Mouse (Mus musculus) left cerebral cortex, postnatal 4 days (tissue): Measurements from ENCODE around the gene Cops6. TPM values are rescaled to one million over a fixed set of nuclear protein-coding genes. Genes with fewer than 3 reads are reported as not detected.
A peak's percentile ranks its signal among the peaks of the same experiment; 100 is the strongest.

ENCODE experiments used
- DNase-seq: peaks from one replicate; pipeline ENCODE4 v3.0.0-alpha.2; 2022
- intact Hi-C: fragments of 180-260 bp; cut with DNase I; formaldehyde crosslinking; loops from one replicate; pipeline ENCODE4 v1.15.1; 2025
- total RNA-seq, 2 experiments: library from RNA; stranded (reverse); gene quantifications; 2 replicates each; pipeline ENCODE4 v1.2.3; 2021

The Cops6 gene
- 100 to 1,000 TPM; 126 to 131 TPM for total RNA-seq

GRCm38 (mm10) chr5:138160842-138161665 lies at the start of gene Cops6:
TSS of gene Cops6 (plus strand) at chr5:138161071.
- DNase-seq: peak; percentile 95
- intact Hi-C loops: no loop called here

DNA sequence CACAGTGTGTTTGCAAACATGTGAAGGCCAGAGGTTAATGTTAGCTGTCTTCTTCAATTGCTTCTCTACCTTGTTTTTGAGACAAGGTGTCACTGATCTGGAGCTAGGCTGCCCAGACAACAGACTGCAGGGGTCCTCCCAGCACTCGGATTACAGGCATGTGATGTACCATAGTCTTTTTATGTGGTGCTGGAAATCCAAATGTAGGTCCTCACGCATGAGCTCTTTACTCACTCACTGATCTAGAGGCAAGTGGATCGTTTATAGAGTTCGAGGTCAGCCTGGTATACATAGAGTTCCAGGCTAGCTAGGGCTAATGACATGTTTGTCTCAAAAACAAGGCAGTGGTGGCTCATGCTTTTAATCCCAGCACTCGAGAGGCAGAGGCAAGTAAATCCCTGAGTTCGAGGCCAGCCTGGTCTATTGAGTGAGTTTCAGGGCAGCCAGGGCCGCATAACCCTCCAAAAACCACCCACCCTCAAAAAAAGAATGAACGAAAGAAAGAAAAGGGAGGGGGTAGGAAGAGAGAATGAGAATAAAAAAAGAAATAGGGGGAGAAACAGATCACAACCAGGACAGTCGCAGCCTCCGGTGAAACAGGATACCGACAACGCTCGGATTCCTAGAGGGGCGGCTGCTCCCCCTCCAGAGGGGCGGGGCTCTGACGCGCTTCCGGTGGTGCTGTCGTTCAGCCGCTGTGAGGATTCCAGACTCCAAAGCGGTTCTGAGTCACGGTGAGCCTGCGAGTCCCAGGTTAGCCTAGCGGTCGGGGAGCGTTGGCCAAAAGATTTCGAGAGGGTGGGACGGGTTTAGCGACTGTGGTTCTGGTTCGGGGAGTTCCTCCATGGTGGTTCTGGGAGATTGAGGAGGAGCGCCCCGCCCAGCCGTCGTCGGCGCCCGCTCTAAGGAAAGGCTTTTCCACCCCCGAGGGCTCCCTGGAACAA lies 44.3 kb upstream of the Cops6 start, which contains the start of gene Zscan21:
Gene Zscan21, plus strand, starts transcription at position 649 of the 944 bp plus-strand sequence.
- DNase-seq: peak; percentile 86
- intact Hi-C loops: no loop called here

- intact Hi-C loops: no loop called here
These were observed 43.5 kb upstream of the Cops6 start for GRCm38 (mm10) chr5:138117199-138118015.

GRCm38 (mm10) chr5:138118041-138118440 lies 42.8 kb upstream of the Cops6 start:
- DNase-seq: no peak
- intact Hi-C loops: no loop called here

More at GRCm38 (mm10) chr5:138117199-138118015, 43.5 kb upstream of the Cops6 start:
- peak; percentile 9 for DNase-seq

GRCm38 (mm10) chr5:138132425-138133064 lies 28.3 kb upstream of the Cops6 start:
- DNase-seq: no peak
- intact Hi-C loops: no loop called here

DNA sequence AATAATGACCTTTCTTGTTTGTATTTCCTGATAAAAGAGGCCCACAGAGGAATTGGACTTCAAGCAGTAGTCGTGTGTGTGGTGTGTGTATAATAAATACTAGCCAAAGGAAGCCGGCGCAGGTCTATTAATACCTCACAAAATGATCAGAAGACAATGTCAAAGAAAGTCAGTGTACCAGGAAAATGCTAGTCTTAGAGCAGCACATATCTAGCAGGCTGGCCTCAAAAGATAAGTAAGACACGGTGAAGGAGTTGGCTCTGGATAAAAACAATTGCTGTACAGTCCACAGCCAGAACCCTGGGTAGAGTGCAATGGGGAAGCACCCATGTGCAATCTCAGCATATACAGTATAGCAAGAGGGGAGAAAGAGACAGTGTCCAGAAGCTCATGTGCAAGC lies 23.6 kb upstream of the Cops6 start:
- no peak for DNase-seq
- intact Hi-C loops: no loop called here

DNA sequence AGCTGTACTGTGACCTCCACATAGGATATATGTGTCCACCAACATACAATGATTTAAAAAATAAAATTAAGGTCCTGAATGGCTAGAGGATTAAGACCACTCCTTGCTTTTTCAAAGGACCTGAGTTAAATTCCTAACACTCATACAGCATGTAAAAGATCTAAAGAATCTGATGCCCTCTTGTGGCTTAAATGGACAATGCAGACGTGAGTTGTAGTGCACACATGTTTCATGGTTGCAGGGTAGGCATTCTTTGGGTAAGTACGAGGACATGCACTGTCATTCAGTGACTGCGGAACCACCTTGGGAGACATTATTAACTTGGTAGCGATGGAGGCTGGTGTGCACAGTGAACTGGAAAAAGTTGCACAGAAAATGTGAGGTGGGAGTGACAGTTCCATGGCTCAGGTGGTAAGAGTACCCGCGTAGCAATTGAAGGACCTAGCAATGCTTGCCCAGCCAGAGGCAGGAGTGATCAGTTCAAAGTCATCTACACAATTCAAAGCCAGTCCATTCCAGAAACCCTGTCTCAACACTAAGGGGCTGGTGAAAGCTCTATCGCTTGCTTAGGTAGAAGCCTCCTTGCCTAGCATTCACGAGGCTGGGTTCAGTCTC lies 22.8 kb upstream of the Cops6 start:
- DNase-seq: no peak
- intact Hi-C loops: no loop called here

- no peak for DNase-seq
- intact Hi-C loops: no loop called here
These were observed 22.3 kb upstream of the Cops6 start for GRCm38 (mm10) chr5:138138585-138138984.

DNA sequence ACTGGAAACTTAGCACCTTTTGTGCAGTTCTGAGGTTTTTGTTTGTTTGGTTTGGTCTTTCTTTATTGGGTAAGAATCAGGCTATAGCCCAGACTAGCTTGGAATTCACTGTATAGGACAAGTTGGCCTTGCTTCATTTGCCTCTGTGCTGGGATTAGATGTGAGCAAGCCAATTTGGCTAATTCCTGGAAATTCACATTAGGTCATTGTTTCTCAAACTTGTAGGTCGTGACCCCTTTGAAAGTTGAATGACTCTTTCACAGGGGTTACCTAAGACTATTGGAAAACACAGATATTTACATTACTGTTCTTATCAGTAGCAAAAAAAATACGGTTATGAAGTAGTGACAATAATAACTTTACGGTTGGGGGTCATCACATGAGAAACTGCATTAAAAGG lies 6.5 kb upstream of the Cops6 start:
- intact Hi-C loops: no loop called here
- DNase-seq: no peak

GRCm38 (mm10) chr5:138155443-138155976 lies 5.4 kb upstream of the Cops6 start, which contains the start of gene Zfp113:
TSS of gene Zfp113 (minus strand) at chr5:138155744.
- intact Hi-C loops: no loop called here
- DNase-seq: peak; percentile 84

- intact Hi-C loops: no loop called here
- no peak for DNase-seq
These were observed 578 bp upstream of the Cops6 start for GRCm38 (mm10) chr5:138160224-138160762.

DNA sequence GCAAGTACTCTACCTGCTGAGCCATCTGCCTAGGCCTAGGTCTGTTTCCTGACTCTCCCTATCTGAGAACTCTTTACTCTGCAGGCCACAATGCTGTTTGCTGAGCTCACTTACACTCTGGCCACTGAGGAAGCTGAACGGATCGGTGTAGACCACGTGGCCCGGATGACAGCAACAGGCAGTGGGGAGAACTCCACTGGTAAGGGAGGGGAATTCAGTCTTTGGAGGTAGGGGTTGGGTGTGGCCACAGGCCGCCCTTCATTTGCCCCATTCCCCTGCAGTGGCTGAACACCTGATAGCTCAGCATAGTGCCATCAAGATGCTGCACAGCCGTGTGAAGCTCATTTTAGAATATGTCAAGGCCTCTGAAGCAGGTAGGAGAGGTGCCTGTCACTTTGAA lies 2.2 kb downstream of the Cops6 start:
- no peak for DNase-seq
- intact Hi-C loops: no loop called here

GRCm38 (mm10) chr5:138163610-138164009 lies 2.7 kb downstream of the Cops6 start:
- DNase-seq: no peak
- intact Hi-C loops: no loop called here

- DNase-seq: no peak
- intact Hi-C loops: no loop called here
These were observed 4.7 kb downstream of the Cops6 start for GRCm38 (mm10) chr5:138165594-138165993.

DNA sequence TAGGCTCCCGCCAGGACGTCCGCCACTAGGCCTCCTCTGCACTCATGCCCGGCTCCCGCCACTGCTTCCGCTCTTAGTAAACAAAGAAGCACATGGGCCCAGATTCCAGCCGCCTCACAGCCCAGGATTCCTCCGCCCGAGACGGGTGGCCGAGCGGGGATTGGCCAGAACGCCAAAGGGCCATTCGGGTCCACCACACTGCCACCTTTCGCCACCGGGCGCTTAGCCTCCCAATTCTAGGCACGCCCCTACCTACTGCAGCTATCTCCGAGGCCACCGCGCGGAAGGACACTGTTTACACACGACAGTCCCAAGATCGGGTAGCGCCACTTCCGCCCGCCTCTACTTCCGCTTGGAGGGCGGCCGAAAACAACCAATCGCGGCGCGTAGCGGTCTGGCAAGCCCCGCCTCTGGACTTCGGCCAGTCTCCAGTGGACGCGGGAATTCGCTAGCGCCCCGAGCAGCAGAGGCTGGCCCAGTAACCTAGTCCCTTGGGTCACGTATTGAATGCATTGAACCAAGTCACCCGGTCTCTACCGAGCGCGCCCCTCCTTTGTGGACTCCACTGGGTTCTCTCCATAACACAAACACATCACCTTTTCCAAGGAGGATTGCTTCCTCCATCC lies 10.2 kb downstream of the Cops6 start:
- intact Hi-C loops: no loop called here
- peak; percentile 98 for DNase-seq

GRCm38 (mm10) chr5:138171695-138172491 lies 11.0 kb downstream of the Cops6 start, which contains the start of the genes Ap4m1 and Mcm7:
TSS of gene Ap4m1 (plus strand) at chr5:138172002.
TSS of gene Mcm7 (minus strand) at chr5:138172422.
- peak; percentile 99 for DNase-seq
- intact Hi-C loops: no loop called here

DNA sequence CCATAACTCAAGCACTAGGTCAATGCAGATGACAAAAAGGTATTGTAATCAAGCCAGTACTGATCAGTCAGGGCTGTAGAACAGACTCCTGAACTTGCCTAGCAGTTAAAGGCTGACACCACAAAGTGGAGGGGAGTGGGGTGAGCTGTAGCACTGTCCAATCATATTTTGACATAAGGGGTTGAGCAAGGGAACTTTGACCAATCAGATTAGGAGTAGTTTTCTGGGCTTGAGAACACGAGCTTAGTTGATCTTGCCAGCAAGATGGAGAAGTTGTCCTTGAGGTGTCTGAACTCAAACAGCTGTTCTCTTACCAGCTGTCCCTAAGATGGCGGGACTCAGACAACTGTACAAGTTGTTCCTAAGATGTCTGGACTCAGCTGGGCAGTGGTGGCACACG lies 12.3 kb downstream of the Cops6 start:
- DNase-seq: no peak
- intact Hi-C loops: no loop called here
